Mouse (Mus musculus) ES-E14 (cell line): Measurements from ENCODE around the gene Apol10a.
"Not testable (repeated sequence)": the region's sequence is repeated elsewhere in the genome, so short reads cannot be mapped to it uniquely, and the experiment has no call there.

Experiments
- CHD2 ChIP-seq: IDR thresholded peaks from 2 replicates; pipeline ENCODE4 v1.6.1; 2014; ENCODE audit warnings: mild to moderate bottlenecking, low read depth, low read length, inconsistent platforms
- MAFK ChIP-seq: IDR thresholded peaks from 2 replicates; pipeline ENCODE4 v1.6.1; 2014; ENCODE audit warnings: mild to moderate bottlenecking, low read depth, low read length, inconsistent platforms; ENCODE audit not compliant: insufficient read depth
- ZNF384 ChIP-seq: IDR thresholded peaks from 2 replicates; pipeline ENCODE4 v1.6.1; 2012; ENCODE audit warnings: low read depth, low read length, inconsistent platforms

GRCm38 (mm10) chr15:77476693-77477092 lies at the start of gene Apol10a:
- not testable (repeated sequence) for TF ChIP-seq ZNF384, MAFK, CHD2
